Mouse (Mus musculus) brain, adult 10 weeks (tissue): ENCODE measurements around the gene Mbd3l2. TPM values are rescaled to one million over a fixed set of nuclear protein-coding genes. Genes with fewer than 3 reads are reported as not detected.

Experiments used
- polyA plus RNA-seq: library from polyadenylated mRNA; stranded (reverse); fragments of 350-450 nt; fragmentation: Illumina TruSeq; extraction: RNeasy Lipid Tissue Mini Kit (QIAGEN cat#74804); gene quantifications from one replicate; pipeline ENCODE4 v1.2.3, GENCODE M21; 2015; ENCODE audit warnings: low read depth, low replicate concordance

The Mbd3l2 gene
- polyA plus RNA-seq: not detected

GRCm38 (mm10) chr9:18430354-18430753 lies at the start of gene Mbd3l2:
TSS of gene Mbd3l2 (plus strand) at chr9:18430654.

GRCm38 (mm10) chr9:18402895-18403294 lies 27.6 kb upstream of the Mbd3l2 start, which contains the start of gene Naalad2:
TSS of gene Naalad2 (minus strand) at chr9:18402995.

GRCm38 (mm10) chr9:18404118-18404517 lies 26.3 kb upstream of the Mbd3l2 start, which contains the start of gene Ubtfl1:
TSS of gene Ubtfl1 (plus strand) at chr9:18404418.

GRCm38 (mm10) chr9:18478168-18478567 lies 47.7 kb downstream of the Mbd3l2 start, which contains the start of the genes Zfp558 and Mbd3l1:
TSS of gene Zfp558 (minus strand) at chr9:18478268.
TSS of gene Mbd3l1 (plus strand) at chr9:18478359.

Other genes with a start within 250 kb of the Mbd3l2 start
- gene Chordc1, start 138.5 kb upstream of the Mbd3l2 start, polyA plus RNA-seq: 86.0 TPM
- 0.77 TPM for gene Naalad2, start 27.7 kb upstream of the Mbd3l2 start, polyA plus RNA-seq
- not detected for gene Ubtfl1, start 26.2 kb upstream of the Mbd3l2 start, polyA plus RNA-seq
- gene Zfp558, start 47.6 kb downstream of the Mbd3l2 start, polyA plus RNA-seq: 2.8 TPM
- gene Mbd3l1, start 47.7 kb downstream of the Mbd3l2 start, polyA plus RNA-seq: not detected
- gene Muc16, start 243.9 kb downstream of the Mbd3l2 start, polyA plus RNA-seq: not detected